Mouse (Mus musculus) spleen, adult 18-20 months (tissue): Measurements from ENCODE around the gene Hprt.
A peak's percentile ranks its signal among the peaks of the same experiment; 100 is the strongest.

Source experiments
- DNase-seq, 2 experiments: peaks; one replicate each; pipeline ENCODE4 v3.0.0; 2022; ENCODE audit warnings: mixed read lengths in 2 of 2

Gene Hprt

GRCm38 (mm10) chrX:53045187-53045903 is 57.4 kb downstream of the Hprt start:
- DNase-seq: no peak

DNA sequence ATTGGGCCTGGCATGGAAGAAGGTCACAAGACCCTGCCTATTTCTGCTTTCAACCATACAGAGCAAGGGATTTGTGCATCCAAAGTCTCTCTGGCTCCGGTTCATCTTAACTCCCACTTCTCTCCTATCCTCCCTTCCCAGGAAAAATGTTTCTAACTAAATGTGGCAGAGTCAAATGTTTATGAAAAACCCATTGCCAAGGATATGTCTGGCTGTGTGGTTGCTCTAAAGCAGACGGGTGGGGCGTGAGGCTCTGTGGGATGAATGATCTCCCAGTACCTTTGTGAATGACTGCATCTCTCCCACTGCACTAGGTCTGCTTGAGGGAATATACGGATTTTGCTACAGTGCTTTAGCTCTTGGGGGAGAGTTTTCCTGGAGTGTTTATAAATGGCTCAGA is 58.1 kb downstream of the Hprt start:
- no peak for DNase-seq

DNA sequence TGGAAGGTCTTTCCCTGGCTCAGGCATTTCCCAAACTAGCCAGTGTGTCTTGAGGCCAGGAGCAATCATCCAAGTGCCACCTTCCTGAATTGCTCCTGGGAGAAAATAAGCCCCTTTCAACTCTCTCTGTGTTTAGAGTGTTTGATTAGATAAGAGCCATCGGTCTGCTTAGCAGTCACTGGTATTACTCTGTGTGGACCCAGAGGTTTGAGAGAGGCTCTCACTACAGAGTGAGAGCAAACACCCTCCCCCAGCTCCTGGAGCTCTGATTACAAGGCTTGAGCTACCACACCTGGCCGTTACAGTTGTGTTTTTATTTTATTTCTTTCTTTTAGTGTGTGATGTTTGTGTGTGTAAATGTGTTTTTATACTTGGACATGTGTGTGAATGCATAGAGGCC is 59.0 kb downstream of the Hprt start:
- no peak for DNase-seq

DNA sequence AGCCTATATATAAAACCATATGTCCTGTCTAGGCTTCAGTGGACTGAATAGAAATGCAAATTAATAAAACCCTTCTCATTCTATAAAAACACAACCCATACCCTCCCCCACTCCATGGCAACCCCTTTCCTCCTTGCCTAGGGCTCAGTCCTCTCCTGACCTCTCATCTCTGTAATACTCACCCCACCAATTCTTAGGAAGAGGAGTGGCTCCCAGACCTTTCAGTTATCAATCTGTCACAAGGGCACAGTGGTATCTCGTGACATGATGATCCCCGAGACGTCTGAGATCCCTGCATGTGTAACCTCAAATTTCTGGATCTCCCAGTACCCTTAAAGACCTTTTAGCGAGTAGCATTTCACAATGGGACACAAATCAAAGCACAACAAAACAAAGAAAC is 61.3 kb downstream of the Hprt start:
- DNase-seq: no peak

DNA sequence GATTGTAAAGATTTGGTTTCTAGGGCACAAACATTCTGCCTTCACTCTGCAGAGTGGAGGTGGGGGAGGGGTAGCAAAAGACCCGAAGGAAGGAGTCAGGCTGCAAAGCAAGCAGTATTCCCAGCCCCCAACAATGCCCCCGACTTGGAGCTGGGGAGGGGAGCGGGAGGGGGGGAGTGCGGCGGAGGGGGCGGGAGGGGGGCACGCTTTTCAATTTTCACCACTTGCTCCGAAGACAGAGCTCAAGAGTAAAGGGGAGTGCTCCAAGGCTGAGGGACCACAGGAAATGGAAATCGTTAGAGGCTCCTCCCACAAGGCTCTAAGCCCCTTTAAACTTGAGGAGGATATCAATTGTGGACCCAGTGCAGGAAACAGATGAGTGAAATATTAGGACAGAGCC is 62.4 kb downstream of the Hprt start:
- DNase-seq: no peak

DNA sequence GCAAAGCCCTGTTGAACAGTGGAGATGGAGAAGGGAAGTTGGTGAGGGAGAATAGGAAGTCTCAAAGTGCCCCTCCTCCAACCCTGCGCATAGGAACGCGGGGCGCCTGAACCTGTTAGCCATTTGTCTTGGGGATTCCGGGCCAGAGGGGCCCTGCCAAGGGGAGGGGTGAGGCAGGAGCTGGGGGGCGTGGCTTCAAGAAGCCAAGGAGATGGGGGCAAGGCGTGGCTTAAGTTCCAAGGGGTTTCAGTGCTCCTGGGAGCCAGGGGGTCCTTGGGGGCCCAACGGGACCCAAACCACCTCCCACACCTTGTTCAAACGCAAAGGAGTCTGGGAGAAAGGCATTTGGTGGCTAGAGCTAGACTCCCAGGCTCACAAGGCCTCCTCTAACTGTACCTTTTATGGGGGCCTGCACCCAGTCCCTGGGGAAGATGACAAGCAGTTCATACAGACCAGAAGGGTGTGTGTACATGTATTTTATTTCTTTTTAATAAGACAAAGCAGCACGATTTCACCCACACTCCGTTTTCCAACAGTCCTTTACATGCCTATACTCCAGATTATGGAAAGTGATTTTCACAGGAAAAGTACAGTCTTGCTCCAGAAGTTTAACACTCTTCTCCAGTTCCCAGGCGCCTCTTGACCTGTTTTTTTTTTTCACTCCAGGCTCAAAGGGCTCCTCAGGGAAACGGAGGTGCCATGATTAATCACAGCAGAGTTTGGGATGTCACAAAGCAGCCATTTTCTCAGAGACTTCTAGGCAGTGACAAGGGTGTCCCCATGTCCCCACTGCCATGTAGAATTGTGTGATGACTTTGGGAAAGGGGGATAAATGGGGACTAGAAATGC is 64.9 kb downstream of the Hprt start:
- DNase-seq: no peak

DNA sequence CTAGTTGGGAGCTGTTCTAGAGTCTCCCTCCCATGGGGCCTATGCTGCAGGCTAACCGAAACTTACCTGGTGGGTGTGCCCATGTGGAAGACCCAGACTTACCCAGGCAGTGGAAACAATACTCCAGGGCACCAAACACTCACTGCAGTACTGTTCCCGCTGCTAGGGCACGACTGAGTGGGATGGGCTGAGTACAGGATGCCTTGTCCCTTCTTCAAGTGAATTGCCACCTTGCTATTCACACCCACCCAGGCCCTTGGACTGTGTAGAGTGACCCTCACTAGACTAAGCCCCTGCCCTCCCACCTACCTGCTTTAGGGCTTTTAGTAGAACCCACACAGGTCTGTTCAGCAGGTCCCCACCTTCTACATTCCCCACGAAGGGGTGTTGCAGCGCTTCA is 65.9 kb downstream of the Hprt start:
- DNase-seq: no peak

- DNase-seq: peak in 1 of 2 experiments; percentile 4
Observed at GRCm38 (mm10) chrX:53055771-53056170, 67.8 kb downstream of the Hprt start.

DNA sequence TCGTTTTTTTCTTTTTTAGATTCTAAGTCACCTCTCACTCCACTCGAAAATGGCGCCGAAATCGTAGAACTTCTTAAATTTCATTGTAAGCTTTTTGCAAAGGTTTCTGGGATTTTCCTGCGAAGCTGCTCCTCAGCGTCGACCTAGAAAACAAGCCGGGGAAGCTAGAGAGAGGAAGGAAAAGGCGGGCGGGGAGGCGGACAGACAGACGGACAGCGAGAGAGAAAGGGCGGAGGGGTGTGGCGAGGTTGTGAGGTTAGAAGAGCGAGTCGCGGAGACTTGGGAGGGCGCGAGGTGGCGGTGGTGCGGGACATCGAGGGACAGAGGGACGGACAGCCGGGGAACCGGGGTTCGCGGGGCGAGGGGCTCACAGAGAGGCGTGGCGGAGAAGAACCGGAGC is 68.7 kb downstream of the Hprt start:
- DNase-seq: peak in 1 of 2 experiments; percentile 17

DNA sequence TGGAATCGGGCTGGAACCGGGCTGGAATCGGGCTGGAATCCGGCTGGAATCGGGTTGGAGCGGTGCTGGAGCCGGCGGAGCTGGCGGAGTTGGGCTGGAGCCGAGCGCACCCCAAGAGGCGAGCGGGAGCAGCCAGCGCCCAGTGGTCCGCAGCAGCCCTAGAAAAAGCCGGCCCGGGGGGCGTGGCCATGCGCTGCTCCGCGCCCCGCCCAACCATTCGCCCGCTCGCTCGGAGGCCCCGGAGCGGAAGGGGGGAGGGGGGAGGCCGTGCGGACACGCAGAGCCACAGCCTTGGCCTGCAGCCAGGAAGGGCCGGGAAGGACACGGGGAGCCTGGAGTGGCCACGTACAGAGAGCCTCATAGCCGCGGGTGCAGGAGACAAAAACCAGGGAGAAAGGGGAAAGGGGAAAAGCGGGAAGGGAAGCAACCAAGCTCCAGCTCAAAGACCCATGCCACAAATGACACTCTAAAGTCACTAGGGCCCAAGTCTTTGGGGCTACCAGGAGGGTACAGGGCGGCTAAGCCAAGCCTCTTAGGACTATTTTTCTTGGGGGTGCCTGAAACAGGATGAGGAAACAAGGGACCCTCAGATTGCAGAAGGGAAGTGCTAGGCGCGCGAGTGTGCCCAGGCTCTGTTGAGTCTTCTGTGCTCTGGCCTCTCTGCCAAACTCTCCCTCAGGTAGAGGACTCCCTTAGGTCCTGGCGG is 69.3 kb downstream of the Hprt start:
- DNase-seq: peak; percentile 71 to 77

DNA sequence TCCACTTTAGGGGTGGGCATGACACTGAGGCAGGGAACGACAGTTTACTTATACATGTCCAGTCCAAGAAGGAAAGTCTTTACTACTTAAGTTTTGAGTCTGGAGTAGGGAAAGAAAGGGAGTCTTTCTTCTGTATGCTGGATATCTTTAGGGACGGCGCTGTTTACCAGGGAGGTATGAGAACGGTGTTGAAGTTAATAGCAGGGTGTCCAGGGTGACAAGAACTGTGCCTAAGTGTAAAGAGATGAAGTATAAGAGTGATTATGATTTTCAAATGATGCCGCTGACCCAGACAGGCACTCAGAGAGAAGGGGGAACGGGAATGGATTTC is 69.8 kb downstream of the Hprt start:
- no peak for DNase-seq

- DNase-seq: peak in 1 of 2 experiments; percentile 13
Observed at GRCm38 (mm10) chrX:53058459-53059280, 70.7 kb downstream of the Hprt start.

DNA sequence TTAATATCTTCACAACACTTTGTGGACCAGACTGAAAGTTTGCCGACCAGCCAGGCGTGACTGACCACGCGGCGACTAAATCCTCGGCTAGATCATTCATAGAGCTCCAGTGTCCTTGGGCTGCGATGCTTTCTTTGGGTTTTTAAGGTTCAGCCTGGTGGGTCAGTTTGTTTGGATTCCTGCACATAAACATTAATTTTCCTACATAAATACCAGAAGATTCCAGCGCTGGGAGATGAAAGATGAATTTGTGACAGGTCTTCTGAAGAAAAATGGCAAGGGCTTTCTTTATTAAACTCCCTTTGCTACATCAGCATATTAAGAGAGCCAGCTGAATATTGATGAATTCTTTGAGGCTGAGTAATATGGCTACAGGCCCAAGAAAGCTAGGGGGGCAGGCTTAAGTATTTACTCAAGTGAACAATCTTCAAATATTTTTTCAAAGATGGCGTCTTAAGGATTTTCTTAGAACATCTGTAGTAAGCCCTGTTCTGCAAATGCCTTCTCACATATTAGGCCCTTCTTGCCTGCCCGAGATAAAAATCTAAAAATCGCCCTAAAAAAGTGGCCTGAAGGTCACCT is 71.6 kb downstream of the Hprt start:
- DNase-seq: no peak

DNA sequence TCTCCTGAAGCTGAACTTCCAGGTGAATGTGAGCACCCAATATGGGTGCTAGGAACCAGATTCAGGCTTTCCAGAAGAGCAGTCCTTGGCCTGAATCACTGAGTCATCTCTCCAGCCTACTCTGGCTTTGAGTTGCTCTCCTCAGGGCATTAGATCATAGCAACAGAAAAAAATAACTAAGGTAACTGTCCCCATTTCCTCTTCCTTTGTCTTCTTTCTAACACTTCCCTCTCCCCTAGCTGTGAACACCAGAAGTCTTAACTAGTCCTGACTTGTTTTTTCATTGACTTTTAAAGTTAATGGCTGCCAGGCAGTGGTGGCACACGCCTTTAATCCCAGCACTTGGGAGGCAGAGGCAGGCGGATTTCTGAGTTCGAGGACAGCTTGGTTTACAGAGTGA is 76.5 kb downstream of the Hprt start:
- no peak for DNase-seq
